Mouse (Mus musculus) thymus, adult 2 months (tissue): ENCODE data around the gene Ces3b.

Source experiments
- CTCF ChIP-seq: fragments of 200-500 bp; IDR thresholded peaks from 2 replicates; pipeline ENCODE4 v1.5.1; 2012; ENCODE audit warnings: mild to moderate bottlenecking, control low read depth, low read length, moderate library complexity, borderline replicate concordance; ENCODE audit not compliant: control insufficient read depth, poor library complexity, insufficient read depth; ENCODE audit errors: extremely low read depth
- POLR2A ChIP-seq: fragments of 200-500 bp; IDR thresholded peaks from 2 replicates; pipeline ENCODE4 v1.6.1; 2012; ENCODE audit warnings: mild to moderate bottlenecking, low read length, control low read depth, moderate library complexity; ENCODE audit not compliant: control insufficient read depth, poor library complexity, insufficient read depth; ENCODE audit errors: extremely low read depth

- TF ChIP-seq CTCF (no peak), POLR2A (no peak)
Observed at GRCm38 (mm10) chr8:105056211-105056610, 27.3 kb upstream of the Ces3b start.
